Mouse (Mus musculus): ENCODE data around the gene Upf1. TPM values are rescaled to one million over a fixed set of nuclear protein-coding genes. Genes with fewer than 3 reads are reported as not detected.

Upf1 gene
- polyA plus RNA-seq, 1 experiment from 2014 or later, result 7.9 TPM

DNA sequence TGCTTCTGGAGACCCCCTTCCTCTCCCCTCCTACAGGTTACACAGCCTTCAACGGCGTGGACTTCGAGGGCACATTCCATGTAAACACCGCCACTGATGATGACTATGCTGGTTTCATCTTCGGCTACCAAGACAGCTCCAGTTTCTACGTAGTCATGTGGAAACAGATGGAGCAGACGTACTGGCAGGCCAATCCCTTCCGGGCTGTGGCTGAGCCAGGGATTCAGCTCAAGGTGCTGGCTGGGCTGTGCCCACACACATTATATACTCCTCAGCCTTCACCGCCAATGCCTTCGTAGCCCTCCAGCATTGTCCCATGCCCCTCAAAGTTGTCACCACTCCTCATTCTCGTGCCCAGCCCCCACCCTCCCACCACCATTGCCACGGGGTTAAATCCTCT lies 27.0 kb upstream of the Upf1 start:
- Histone ChIP-seq H3K4me3 (ENCODE audit: low read length) (no peak overlapping the region), H3K9ac (ENCODE audit: low read length) (no peak overlapping the region), H3K36me3 (ENCODE audit: control insufficient read depth, insufficient read depth) (peaks cover 5% of the 10 kb centered on the region), H3K4me1 (ENCODE audit: control insufficient read depth, insufficient read depth, low read length) (peaks cover 9% of the 10 kb centered on the region), H3K4me2 (ENCODE audit: low read depth, low read length) (no peak overlapping the region), H3K9me3 (replicated peaks; ENCODE audit: control insufficient read depth, low read length) (no peaks in the 10 kb centered on the region), H3K27ac (ENCODE audit: low read length) (no peak overlapping the region), H3K27me3 (ENCODE audit: control insufficient read depth, insufficient read depth, low read length) (peaks cover 40% of the 10 kb centered on the region)
- WGBS, result 72% methylated on average over 12 of the region's 12 CpGs
- ATAC-seq (replicated peaks; ENCODE audit: extremely low read depth, insufficient read depth, low FRiP score), result no peak

DNA sequence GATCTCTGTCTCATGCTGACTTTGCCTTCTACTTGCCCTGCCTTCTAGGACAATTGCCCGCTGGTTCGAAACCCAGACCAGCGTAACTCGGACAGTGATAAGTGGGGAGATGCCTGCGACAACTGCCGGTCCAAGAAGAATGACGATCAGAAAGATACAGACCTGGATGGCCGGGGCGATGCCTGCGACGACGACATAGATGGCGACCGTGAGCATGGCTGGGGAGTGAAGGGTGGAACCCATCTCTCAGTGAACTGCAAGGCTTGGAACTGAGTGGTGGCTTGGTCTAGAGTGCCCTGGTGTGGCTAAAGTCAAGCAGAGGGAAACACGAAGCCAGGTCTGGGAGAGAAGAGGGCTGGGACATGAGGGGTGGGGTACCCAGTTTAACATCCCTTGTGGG lies 24.0 kb upstream of the Upf1 start:
- no peak overlapping the region for H3K4me3 ChIP-seq (ENCODE audit: low read length)
- no peaks in the 10 kb centered on the region for H3K36me3 ChIP-seq (ENCODE audit: control insufficient read depth, insufficient read depth)
- H3K4me2 ChIP-seq (ENCODE audit: low read depth, low read length), result no peak overlapping the region
- peaks cover 69% of the 10 kb centered on the region for H3K27me3 ChIP-seq (ENCODE audit: control insufficient read depth, insufficient read depth, low read length)
- H3K9me3 ChIP-seq (replicated peaks; ENCODE audit: control insufficient read depth, low read length), result 0 out of 2 replicates have a peak, but pooled peaks cover 3% of the 10 kb centered on the region
- no peak for ATAC-seq (replicated peaks; ENCODE audit: extremely low read depth, insufficient read depth, low FRiP score)
- peaks cover 20% of the 10 kb centered on the region for H3K4me1 ChIP-seq (ENCODE audit: control insufficient read depth, insufficient read depth, low read length)
- WGBS, result 11% methylated on average over 15 of the region's 15 CpGs
- H3K9ac ChIP-seq (ENCODE audit: low read length), result no peak overlapping the region
- H3K27ac ChIP-seq (ENCODE audit: low read length), result no peak overlapping the region

DNA sequence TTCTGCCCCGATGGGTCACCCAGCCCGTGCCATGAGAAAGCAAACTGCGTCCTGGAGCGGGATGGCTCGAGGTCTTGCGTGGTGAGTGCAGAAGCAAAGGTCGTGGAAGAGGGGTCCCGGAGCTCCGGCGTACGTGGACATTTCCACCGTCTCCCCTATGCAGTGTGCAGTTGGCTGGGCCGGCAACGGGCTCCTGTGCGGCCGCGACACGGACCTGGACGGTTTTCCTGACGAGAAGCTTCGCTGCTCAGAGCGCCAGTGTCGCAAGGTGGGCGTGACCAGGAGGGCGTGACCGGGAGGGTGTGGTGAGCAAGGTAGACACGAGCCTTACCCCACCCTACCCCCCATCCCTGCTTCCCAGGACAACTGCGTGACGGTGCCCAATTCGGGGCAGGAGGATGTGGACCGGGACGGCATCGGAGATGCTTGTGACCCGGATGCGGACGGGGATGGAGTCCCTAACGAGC lies 23.2 kb upstream of the Upf1 start:
- 8% methylated on average over 37 of the region's 37 CpGs for WGBS
- Histone ChIP-seq H3K9ac (ENCODE audit: low read length) (no peak overlapping the region), H3K4me3 (ENCODE audit: low read length) (peak overlapping the region; percentile 20), H3K4me2 (ENCODE audit: low read depth, low read length) (peak overlapping the region; percentile 6; the same call in 1 of the 2 replicates), H3K27me3 (ENCODE audit: control insufficient read depth, insufficient read depth, low read length) (peaks cover 72% of the 10 kb centered on the region), H3K27ac (ENCODE audit: low read length) (no peak overlapping the region), H3K4me1 (ENCODE audit: control insufficient read depth, insufficient read depth, low read length) (peaks cover 20% of the 10 kb centered on the region), H3K9me3 (replicated peaks; ENCODE audit: control insufficient read depth, low read length) (0 out of 2 replicates have a peak, but pooled peaks cover 3% of the 10 kb centered on the region), H3K36me3 (ENCODE audit: control insufficient read depth, insufficient read depth) (no peaks in the 10 kb centered on the region)
- no peak for ATAC-seq (replicated peaks; ENCODE audit: extremely low read depth, insufficient read depth, low FRiP score)

DNA sequence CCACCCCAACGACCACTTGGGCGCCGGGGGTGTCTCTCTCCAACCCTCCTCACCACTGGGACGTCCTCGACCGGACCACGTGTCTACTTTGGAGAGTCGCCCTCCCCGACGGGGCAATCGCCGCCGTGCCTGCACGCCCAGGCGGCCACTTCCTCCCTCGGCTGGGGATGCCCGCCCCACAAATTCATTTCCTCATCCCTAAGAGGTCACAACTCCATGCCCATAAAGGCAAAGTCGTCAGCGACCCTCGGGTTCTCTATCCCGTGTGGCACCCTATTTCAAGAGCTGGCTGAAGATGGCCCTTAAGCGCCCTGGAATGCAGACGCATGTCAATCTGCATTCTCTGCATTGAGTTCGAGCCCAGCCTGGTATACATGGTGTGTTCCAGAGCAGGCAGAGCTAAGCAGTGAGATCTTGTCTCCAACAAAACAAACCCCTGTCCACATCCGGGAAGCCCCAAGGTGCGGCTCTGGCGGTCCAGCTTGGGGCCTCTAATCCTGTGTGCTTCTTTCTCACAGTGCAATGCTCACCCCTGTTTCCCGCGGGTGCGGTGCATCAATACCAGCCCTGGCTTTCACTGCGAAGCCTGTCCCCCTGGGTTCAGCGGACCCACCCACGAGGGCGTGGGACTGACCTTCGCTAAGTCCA lies 22.3 kb upstream of the Upf1 start:
- Histone ChIP-seq H3K4me2 (ENCODE audit: low read depth, low read length) (no peak overlapping the region), H3K4me3 (ENCODE audit: low read length) (peak overlapping the region; percentile 41), H3K27ac (ENCODE audit: low read length) (no peak overlapping the region), H3K36me3 (ENCODE audit: control insufficient read depth, insufficient read depth) (no peaks in the 10 kb centered on the region), H3K9ac (ENCODE audit: low read length) (no peak overlapping the region), H3K9me3 (replicated peaks; ENCODE audit: control insufficient read depth, low read length) (0 out of 2 replicates have a peak, but pooled peaks cover 3% of the 10 kb centered on the region), H3K27me3 (ENCODE audit: control insufficient read depth, insufficient read depth, low read length) (peaks cover 72% of the 10 kb centered on the region), H3K4me1 (ENCODE audit: control insufficient read depth, insufficient read depth, low read length) (peaks cover 20% of the 10 kb centered on the region)
- WGBS, result 7% methylated on average over 35 of the region's 35 CpGs
- no peak for ATAC-seq (replicated peaks; ENCODE audit: extremely low read depth, insufficient read depth, low FRiP score)

DNA sequence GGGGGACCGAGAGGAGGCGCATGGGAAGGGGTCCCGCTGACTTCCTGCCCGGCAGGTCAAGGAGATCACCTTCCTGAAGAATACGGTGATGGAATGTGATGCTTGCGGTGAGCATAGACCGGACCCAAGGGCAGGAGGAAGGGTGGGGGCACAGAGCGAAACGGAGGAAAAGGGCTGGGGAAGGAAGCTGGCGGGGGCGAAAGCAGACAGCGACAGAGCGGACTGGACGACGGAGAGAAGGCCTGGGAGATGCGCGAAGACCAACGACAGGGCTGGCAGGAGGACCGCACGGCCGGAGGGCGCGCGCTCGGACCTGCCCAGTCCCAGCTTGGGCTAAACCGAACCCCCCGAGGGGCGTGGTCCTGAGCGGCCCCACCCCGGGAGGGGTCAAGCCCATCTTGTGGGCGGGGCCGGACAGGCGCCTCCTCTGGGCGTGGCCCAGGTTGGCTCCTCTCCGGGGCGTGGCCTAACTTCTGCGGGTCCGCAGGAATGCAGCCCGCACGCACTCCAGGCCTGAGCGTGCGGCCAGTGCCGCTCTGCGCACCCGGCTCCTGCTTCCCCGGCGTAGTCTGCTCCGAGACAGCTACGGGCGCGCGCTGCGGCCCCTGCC lies 21.3 kb upstream of the Upf1 start:
- Histone ChIP-seq H3K27me3 (ENCODE audit: control insufficient read depth, insufficient read depth, low read length) (peaks cover 72% of the 10 kb centered on the region), H3K27ac (ENCODE audit: low read length) (no peak overlapping the region), H3K4me3 (ENCODE audit: low read length) (peak overlapping the region; percentile 41), H3K4me1 (ENCODE audit: control insufficient read depth, insufficient read depth, low read length) (peaks cover 20% of the 10 kb centered on the region), H3K36me3 (ENCODE audit: control insufficient read depth, insufficient read depth) (no peaks in the 10 kb centered on the region), H3K9ac (ENCODE audit: low read length) (no peak overlapping the region), H3K9me3 (replicated peaks; ENCODE audit: control insufficient read depth, low read length) (0 out of 2 replicates have a peak, but pooled peaks cover 3% of the 10 kb centered on the region), H3K4me2 (ENCODE audit: low read depth, low read length) (peak overlapping the region; percentile 59)
- ATAC-seq (replicated peaks; ENCODE audit: extremely low read depth, insufficient read depth, low FRiP score), result peak; percentile 37; the same call in 1 of the 2 replicates
- 1% methylated on average over 45 of the region's 53 CpGs for WGBS

DNA sequence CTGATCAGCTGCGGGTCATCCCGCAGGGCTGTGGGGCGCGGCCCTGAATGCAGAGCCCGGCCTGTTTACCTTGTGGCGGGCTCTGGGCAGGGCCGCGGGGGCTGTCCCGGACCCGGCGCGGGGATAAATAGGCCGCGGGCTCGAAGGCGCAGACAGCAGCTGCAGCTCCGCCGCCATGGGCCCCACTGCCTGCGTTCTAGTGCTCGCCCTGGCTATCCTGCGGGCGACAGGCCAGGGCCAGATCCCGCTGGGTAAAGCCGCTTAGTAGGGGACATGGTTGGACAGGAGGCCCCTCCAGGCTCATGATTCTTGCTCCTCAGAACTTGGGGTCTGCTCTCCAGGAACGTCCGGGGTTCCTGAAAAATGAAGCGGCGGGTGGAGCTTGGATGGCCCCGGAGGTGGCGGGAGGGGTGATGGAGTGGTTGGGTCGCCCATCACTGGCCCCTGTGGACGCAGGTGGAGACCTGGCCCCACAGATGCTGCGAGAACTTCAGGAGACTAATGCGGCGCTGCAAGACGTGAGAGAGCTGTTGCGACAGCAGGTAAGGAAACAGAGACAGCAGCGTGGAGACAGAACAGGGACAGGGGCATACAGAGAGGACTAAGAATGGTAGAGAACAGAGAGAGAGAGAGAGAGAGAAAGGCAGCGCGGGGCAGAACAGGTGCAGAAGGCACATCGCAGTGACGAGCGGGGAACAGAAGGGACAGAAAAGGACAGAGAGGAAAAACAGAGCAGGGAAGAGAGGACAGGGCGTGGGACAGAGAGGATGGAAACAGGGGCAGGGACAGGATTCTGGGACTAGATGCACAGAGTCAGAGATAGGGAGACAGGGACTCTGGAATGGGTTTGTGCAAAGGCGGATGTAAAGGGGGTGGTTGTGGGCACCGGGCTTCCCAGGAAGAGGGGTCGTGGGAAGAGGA lies 20.6 kb upstream of the Upf1 start, which contains the start of gene Comp:
Gene Comp, plus strand, starts transcription at position 162 of the 921 bp plus-strand sequence.
- peaks cover 20% of the 10 kb centered on the region for H3K4me1 ChIP-seq (ENCODE audit: control insufficient read depth, insufficient read depth, low read length)
- no peaks in the 10 kb centered on the region for H3K36me3 ChIP-seq (ENCODE audit: control insufficient read depth, insufficient read depth)
- H3K9me3 ChIP-seq (replicated peaks; ENCODE audit: control insufficient read depth, low read length), result 0 out of 2 replicates have a peak, but pooled peaks cover 3% of the 10 kb centered on the region
- 0 out of 2 replicates have a peak within 1 kb of the TSS, but pooled peaks have one; percentile 49 for H3K9ac ChIP-seq (ENCODE audit: low read length)
- ATAC-seq (replicated peaks; ENCODE audit: extremely low read depth, insufficient read depth, low FRiP score), result 0 out of 2 replicates have a peak, but pooled peaks have one; percentile 1
- peaks cover 67% of the 10 kb centered on the region for H3K27me3 ChIP-seq (ENCODE audit: control insufficient read depth, insufficient read depth, low read length)
- WGBS, result 5% methylated on average over 47 of the region's 47 CpGs
- no peak within 1 kb of the TSS; the same call in 1 of the 2 replicates for H3K27ac ChIP-seq (ENCODE audit: low read length)
- H3K4me2 ChIP-seq (ENCODE audit: low read depth, low read length), result peak within 1 kb of the TSS; percentile 59
- peak within 1 kb of the TSS; percentile 41 for H3K4me3 ChIP-seq (ENCODE audit: low read length)

DNA sequence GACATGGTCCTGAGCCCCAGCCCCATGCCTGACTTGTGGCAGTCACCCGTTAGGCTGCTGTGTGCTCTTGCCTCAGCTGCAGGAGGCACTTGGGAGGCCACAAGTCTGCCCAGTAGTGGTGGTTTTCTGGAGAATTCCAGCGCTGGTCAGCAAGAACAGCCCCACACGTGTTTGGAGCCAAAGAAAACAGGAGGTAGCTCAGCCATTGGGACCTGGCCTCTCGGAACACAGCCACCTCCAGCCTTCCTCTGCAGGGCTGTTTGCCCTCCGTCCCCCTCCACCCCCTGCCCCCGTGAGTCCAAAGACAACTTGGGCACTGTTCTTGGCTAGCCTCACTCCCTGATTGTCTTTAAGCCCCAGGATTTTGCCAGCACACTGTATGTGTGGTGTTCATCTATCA lies 18.9 kb upstream of the Upf1 start:
- peaks cover 20% of the 10 kb centered on the region for H3K4me1 ChIP-seq (ENCODE audit: control insufficient read depth, insufficient read depth, low read length)
- H3K27me3 ChIP-seq (ENCODE audit: control insufficient read depth, insufficient read depth, low read length), result peaks cover 50% of the 10 kb centered on the region
- ATAC-seq (replicated peaks; ENCODE audit: extremely low read depth, insufficient read depth, low FRiP score), result peak; percentile 42; the same call in 1 of the 2 replicates
- H3K9ac ChIP-seq (ENCODE audit: low read length), result no peak overlapping the region
- no peak overlapping the region for H3K4me2 ChIP-seq (ENCODE audit: low read depth, low read length)
- H3K27ac ChIP-seq (ENCODE audit: low read length), result peak overlapping the region; percentile 12; the same call in 1 of the 2 replicates
- 49% methylated on average over 6 of the region's 6 CpGs for WGBS
- no peak overlapping the region for H3K4me3 ChIP-seq (ENCODE audit: low read length)
- no peaks in the 10 kb centered on the region for H3K36me3 ChIP-seq (ENCODE audit: control insufficient read depth, insufficient read depth)
- H3K9me3 ChIP-seq (replicated peaks; ENCODE audit: control insufficient read depth, low read length), result 0 out of 2 replicates have a peak, but pooled peaks cover 3% of the 10 kb centered on the region

DNA sequence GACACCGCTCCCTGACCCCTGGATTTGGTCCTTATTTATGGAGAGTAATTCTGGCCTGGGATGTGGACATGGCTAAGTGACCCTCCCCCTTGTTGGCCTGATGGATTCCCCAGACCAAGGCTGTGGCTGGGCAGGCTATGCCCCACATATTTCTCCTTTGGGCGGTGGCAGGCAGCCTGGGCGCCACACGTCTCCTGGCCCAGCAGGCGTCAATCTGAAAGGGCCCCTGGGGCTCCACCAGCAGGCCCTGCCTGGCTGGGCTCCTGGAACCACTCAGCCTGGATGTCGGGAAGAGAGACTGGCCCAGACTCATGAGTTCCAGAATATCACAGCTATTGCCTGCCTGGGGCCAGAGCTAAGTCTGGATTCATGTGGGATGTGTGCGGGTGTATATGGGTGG lies 17.4 kb upstream of the Upf1 start:
- peaks cover 11% of the 10 kb centered on the region for H3K4me1 ChIP-seq (ENCODE audit: control insufficient read depth, insufficient read depth, low read length)
- no peak overlapping the region for H3K9ac ChIP-seq (ENCODE audit: low read length)
- no peak for ATAC-seq (replicated peaks; ENCODE audit: extremely low read depth, insufficient read depth, low FRiP score)
- 0 out of 2 replicates have a peak, but pooled peaks cover 3% of the 10 kb centered on the region for H3K9me3 ChIP-seq (replicated peaks; ENCODE audit: control insufficient read depth, low read length)
- no peak overlapping the region for H3K27ac ChIP-seq (ENCODE audit: low read length)
- 70% methylated on average over 7 of the region's 7 CpGs for WGBS
- H3K4me3 ChIP-seq (ENCODE audit: low read length), result no peak overlapping the region
- no peaks in the 10 kb centered on the region for H3K36me3 ChIP-seq (ENCODE audit: control insufficient read depth, insufficient read depth)
- H3K4me2 ChIP-seq (ENCODE audit: low read depth, low read length), result no peak overlapping the region
- peaks cover 37% of the 10 kb centered on the region for H3K27me3 ChIP-seq (ENCODE audit: control insufficient read depth, insufficient read depth, low read length)

All from heart, embryonic 16.5 days (tissue).